Mouse (Mus musculus) cerebellum, adult 9-11 months (tissue): ENCODE measurements around the gene Ndufa7.
"Not testable (repeated sequence)": the region's sequence is repeated elsewhere in the genome, so short reads cannot be mapped to it uniquely, and the experiment has no call there.

Source experiments
- DNase-seq: peaks from one replicate; pipeline ENCODE4 v3.0.0; 2022

The Ndufa7 gene

DNA sequence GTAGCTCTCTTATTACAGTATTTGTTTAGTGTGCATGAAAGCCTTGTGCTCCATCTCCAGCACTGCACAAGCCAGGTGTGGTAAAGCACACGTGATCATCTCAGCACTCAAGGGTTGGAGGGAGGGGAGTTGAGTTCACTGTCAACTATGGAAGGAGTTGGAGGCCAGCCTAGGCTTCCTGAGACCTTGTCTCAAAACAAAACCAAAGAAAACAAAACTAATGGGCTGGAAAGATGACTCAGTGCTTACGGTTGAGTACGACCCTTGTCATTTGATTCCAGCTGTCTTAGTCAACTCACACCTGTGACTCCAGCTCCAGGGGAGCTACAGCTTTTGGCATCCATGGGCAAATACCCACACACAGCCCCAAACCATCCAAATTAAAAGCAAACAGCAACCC, 11.9 kb upstream of the Ndufa7 start:
- no peak for DNase-seq

- DNase-seq = no peak
Observed at GRCm38 (mm10) chr17:33812990-33813389, 11.4 kb upstream of the Ndufa7 start.

DNA sequence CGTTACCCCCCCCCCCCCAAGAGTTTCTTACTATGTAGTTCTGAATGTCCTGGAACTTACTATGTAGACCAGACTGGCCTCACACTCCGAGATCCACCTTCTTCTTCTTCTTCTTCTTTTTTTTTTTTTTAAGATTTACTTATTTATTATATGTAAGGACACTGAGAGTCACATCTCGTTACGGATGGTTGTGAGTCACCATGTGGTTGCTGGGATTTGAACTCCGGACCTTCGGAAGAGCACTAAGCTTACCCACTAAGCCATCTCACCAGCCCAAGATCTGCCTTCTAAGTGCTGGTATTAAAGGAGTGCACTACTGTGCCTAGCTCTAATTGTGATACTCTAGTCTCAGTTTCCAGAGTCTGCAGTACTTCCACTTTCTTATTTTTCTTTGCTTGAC, 9.0 kb upstream of the Ndufa7 start:
- DNase-seq = no peak

- peak; percentile 46 for DNase-seq
Observed at GRCm38 (mm10) chr17:33816612-33817011, 7.8 kb upstream of the Ndufa7 start.

DNA sequence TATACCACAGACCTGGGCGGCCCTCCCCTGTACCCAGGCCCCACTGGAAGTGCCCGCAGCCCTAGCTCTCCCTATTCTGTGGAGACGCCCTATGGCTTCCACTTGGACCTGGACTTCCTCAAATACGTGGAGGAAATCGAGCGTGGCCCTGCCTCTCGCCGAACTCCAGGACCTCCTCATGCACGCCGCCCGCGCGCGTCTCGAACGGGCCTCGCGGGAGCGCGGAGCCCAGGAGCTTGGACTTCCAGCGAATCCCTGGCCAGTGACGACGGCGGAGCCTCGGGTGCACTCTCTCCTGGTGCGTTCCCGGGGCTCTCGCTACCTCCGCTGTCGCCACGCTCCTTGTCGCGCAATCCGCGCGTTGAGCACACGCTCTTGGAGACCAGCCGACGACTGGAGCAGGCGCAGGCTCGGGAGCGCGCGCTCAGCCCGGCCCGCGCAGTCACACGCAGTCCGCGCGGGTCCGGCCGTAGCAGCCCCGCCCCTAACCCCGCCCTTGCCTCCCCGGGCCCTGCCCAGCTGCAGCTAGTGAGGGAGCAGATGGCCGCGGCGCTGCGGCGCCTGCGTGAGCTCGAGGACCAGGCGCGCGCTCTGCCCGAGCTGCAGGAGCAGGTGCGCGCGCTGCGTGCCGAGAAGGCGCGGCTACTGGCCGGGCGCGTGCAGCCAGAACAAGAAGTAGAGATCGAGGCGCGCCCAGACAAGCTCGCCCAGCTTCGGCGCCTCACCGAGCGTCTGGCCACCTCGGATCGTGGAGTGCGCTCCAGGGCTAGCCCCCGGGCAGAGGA, 7.0 kb upstream of the Ndufa7 start:
- DNase-seq = peak; percentile 96

GRCm38 (mm10) chr17:33817969-33818643, 6.3 kb upstream of the Ndufa7 start:
- no peak for DNase-seq

DNA sequence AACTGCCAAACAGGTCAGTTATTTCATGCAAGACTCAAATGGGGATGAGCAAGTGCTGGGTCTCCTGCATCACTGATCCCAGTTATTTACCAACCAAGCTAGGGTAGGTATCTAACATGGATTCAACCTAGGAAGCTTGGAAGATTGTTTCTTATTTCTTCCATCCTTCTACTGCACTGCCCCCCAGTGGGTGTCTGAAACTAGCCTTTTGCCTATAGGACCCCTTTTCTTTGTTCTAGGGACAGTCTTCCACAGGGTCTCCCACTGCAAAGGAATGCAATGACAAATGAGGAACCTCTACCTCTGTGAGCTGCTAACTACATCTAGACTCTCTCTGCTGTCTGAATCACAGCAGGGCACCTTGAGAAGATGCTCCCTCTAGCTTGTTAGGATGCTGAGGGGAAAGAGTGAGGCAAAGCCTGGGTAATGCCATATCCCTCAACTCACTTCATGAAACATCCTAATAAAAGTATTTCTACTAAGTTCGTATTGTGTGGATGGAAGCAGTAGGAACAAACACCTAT, 1.9 kb upstream of the Ndufa7 start:
- DNase-seq = no peak

GRCm38 (mm10) chr17:33823171-33823570, 1.2 kb upstream of the Ndufa7 start:
- not testable (repeated sequence) for DNase-seq

GRCm38 (mm10) chr17:33824997-33825330, 592 bp downstream of the Ndufa7 start:
- DNase-seq = not testable (repeated sequence)

GRCm38 (mm10) chr17:33825462-33825861, 1.1 kb downstream of the Ndufa7 start:
- DNase-seq = no peak

DNA sequence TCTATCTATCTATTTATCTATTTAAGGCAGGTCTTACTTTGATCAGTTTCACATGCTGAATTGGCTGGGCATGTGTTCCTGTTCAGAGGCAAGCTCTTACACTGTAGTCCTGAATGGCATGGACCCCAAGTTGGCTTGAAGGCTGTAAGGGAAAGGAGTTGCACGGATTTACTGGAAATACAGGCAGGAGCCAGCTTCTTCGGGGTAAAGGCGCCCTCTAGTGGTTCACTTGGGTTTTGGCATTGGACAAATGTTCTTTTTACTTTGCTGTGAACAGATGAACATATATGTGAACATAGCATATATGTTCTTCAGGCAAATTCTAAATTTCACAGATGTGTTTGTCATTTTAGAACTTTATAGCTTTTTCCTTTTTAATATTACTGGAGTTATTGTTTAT, 2.5 kb downstream of the Ndufa7 start:
- peak; percentile 71 for DNase-seq

GRCm38 (mm10) chr17:33828892-33829291, 4.5 kb downstream of the Ndufa7 start:
- peak; percentile 77 for DNase-seq

DNA sequence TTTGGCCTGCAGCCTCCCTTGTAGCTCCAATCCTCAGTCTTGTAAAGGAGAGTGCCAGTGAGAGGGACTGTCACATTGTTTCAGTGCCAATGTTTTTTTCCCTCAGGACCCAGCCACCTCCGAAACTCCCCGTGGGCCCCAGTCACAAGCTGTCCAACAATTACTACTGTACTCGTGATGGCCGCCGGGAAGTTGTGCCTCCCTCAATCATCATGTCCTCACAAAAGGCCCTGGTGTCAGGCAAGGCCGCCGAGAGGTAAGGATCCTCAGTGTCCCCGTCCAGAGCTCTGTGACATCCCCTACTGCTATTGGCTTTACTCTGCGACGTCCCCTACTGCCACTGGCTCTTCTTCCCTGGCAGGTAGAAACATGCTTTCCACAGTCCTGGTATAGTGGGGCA, 5.2 kb downstream of the Ndufa7 start:
- no peak for DNase-seq

GRCm38 (mm10) chr17:33842966-33843795, 18.8 kb downstream of the Ndufa7 start, which contains the start of gene Cd320:
Gene Cd320 (plus strand): TSS chr17:33843091.
- peak; percentile 93 for DNase-seq

GRCm38 (mm10) chr17:33844196-33844595, 19.8 kb downstream of the Ndufa7 start:
- DNase-seq = no peak

GRCm38 (mm10) chr17:33848139-33848538, 23.8 kb downstream of the Ndufa7 start:
- DNase-seq = no peak

- DNase-seq = no peak
Observed at GRCm38 (mm10) chr17:33851331-33851730, 27.0 kb downstream of the Ndufa7 start.

- DNase-seq = no peak
Observed at GRCm38 (mm10) chr17:33857816-33858215, 33.4 kb downstream of the Ndufa7 start.

- DNase-seq = no peak
Observed at GRCm38 (mm10) chr17:33865330-33866030, 41.1 kb downstream of the Ndufa7 start.

GRCm38 (mm10) chr17:33873537-33873936, 49.2 kb downstream of the Ndufa7 start, which contains the start of gene Gm7029:
Gene Gm7029 (plus strand): TSS chr17:33873837.
- DNase-seq = not testable (repeated sequence)

- no peak for DNase-seq
Observed at GRCm38 (mm10) chr17:33874411-33874810, 50.0 kb downstream of the Ndufa7 start.

GRCm38 (mm10) chr17:33875797-33876196, 51.4 kb downstream of the Ndufa7 start:
- not testable (repeated sequence) for DNase-seq
